In the genomic region with DNA sequence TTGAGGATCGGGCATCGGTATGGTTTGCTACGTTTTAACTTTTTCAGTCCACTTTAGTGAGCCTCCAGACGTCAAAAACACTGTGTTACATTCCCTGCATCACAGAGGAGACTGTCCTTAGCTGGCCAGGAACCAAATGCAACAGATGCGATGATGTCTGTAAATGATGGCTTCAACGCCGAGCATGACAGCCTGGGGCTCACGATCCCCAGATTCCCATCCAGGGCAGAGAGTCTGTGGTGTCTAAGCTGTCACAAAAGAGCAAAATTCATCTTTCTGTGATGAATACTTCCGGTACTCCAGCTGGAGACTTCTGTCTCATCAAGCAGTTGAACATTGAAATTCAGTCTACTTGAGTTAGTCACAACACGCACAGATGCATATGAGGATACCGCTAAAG, we compare ENCODE assay signal across 25 mouse cellular contexts. TPM values are rescaled to one million over a fixed set of nuclear protein-coding genes. Genes with fewer than 3 reads are reported as not detected.
A peak's percentile ranks its signal among the peaks of the same experiment; 100 is the strongest.
DNase-seq lines count a peak whose midpoint lies in the region.
"Had no signal": no experiment of that assay in that cellular context is flagged by ENCODE, and none has a peak within 500 bp of the region (broad histone marks: within the 10 kb centered on the region; RNA-seq: fewer than 3 reads in every experiment).

No protein-coding gene starts in this region.

- H3K4me1 ChIP-seq in brown adipose tissue, adult 24 weeks (ENCODE audit: control insufficient read depth, insufficient read depth, insufficient read length, low read length), result peaks cover 6% of the 10 kb centered on the region; the same call in 1 of the 2 replicates
- H3K4me1 ChIP-seq: limb, embryonic 10.5 days; liver, embryonic 13.5 days; midbrain, embryonic 15.5 days had no signal

- peak; percentile 5 for DNase-seq in gastrocnemius, postnatal 10 days
- no peak for DNase-seq in gastrocnemius, postnatal 4 days (ENCODE audit: low spot score in 2 of 2)
- peak; percentile 66 for DNase-seq in left cerebral cortex, postnatal 4 days
- no peak for DNase-seq in left cerebral cortex, adult 8-10 months (ENCODE audit: low spot score in 2 of 2)
- DNase-seq in layer of hippocampus, adult 9-11 months, result peak; percentile 8
- DNase-seq in urinary bladder, postnatal 14 days (ENCODE audit: low spot score), result no peak
- DNase-seq: adrenal gland, postnatal 36 days; cerebellum, postnatal 36 days; heart, adult 18-20 months; heart, postnatal 4 days; kidney, adult 8-10 months; liver, embryonic 13.5 days; retina, postnatal 1 day; spleen, adult 18-20 months had no signal

- 0 out of 2 replicates have a peak overlapping the region, but pooled peaks have one; percentile 48 for H3K27ac ChIP-seq in brown adipose tissue, adult 24 weeks (replicated peaks; ENCODE audit: low read depth, low read length)
- H3K27ac ChIP-seq: embryonic facial prominence, embryonic 10.5 days; layer of hippocampus, adult 2 months; limb, embryonic 10.5 days; liver, embryonic 13.5 days; midbrain, embryonic 15.5 days had no signal

- intact Hi-C loops in left cerebral cortex, postnatal 4 days (cut with DNase I), result no loop called here

- H3K4me3 ChIP-seq in brown adipose tissue, adult 24 weeks (ENCODE audit: insufficient read depth, low read depth, low read length), result no peak overlapping the region
- H3K4me3 ChIP-seq: embryonic facial prominence, embryonic 10.5 days; layer of hippocampus, adult 2 months; limb, embryonic 10.5 days; liver, embryonic 13.5 days; midbrain, embryonic 15.5 days had no signal

RNA-seq across cellular contexts. Expression of a gene that starts 13.4 kb away (rescaled TPM):
- total RNA-seq in gastrocnemius, postnatal 10 days (2021), result not detected
- not detected for total RNA-seq in gastrocnemius, postnatal 4 days (2021)
- total RNA-seq in left cerebral cortex, postnatal 4 days (2021), result not detected
- total RNA-seq in left cerebral cortex, adult 8-10 months (2022), result not detected
- not detected in 2 replicates for polyA plus RNA-seq in brown adipose tissue, adult 24 weeks (2012; ENCODE audit: insufficient read depth, insufficient read length, missing spikeins)
- total RNA-seq: adrenal gland, postnatal 36 days; ES-E14; heart, adult 18-20 months; heart, postnatal 4 days; layer of hippocampus, adult 2 months; megakaryocyte progenitor cell, adult 5-6 weeks had no signal
- polyA plus RNA-seq: embryonic facial prominence, embryonic 10.5 days; heart, embryonic 14.5 days; limb, embryonic 10.5 days; liver, embryonic 13.5 days; lung, postnatal 0 days; midbrain, embryonic 15.5 days; stomach, embryonic 16.5 days; thymus, postnatal 0 days had no signal

Comparison
In these comparisons a context has a peak if more than half of its experiments do, and no peak if none do; other contexts are left out.
1. DNase-seq: peak in gastrocnemius, postnatal 10 days (single experiment), left cerebral cortex, postnatal 4 days (single experiment) and layer of hippocampus, adult 9-11 months (single experiment); none in gastrocnemius, postnatal 4 days (0 of 2), left cerebral cortex, adult 8-10 months (0 of 2) and urinary bladder, postnatal 14 days (single experiment).